Mouse (Mus musculus): ENCODE data around the gene Ceacam20.
"Not testable (repeated sequence)": the region's sequence is repeated elsewhere in the genome, so short reads cannot be mapped to it uniquely, and the experiment has no call there.

The Ceacam20 gene

GRCm38 (mm10) chr7:19950589-19950988, 14.6 kb upstream of the Ceacam20 start, which contains the start of gene Igsf23:
Igsf23 (minus strand) TSS chr7:19950756.
- DNase-seq: no peak

GRCm38 (mm10) chr7:19952320-19952986, 12.8 kb upstream of the Ceacam20 start:
- no peak for DNase-seq

- no peak for DNase-seq
These were observed 12.2 kb upstream of the Ceacam20 start for GRCm38 (mm10) chr7:19953054-19953453.

GRCm38 (mm10) chr7:19955861-19956260, 9.4 kb upstream of the Ceacam20 start:
- DNase-seq: no peak

GRCm38 (mm10) chr7:19956341-19956781, 8.9 kb upstream of the Ceacam20 start:
- DNase-seq: peak; percentile 49

GRCm38 (mm10) chr7:19962423-19962822, 2.8 kb upstream of the Ceacam20 start:
- DNase-seq: no peak

- DNase-seq: no peak
These were observed 3.9 kb downstream of the Ceacam20 start for GRCm38 (mm10) chr7:19969106-19969505.

- DNase-seq: no peak
These were observed 4.4 kb downstream of the Ceacam20 start for GRCm38 (mm10) chr7:19969541-19970090.

GRCm38 (mm10) chr7:19970196-19970595, 5.0 kb downstream of the Ceacam20 start:
- no peak for DNase-seq

- no peak for DNase-seq
These were observed 6.3 kb downstream of the Ceacam20 start for GRCm38 (mm10) chr7:19971516-19971915.

- not testable (repeated sequence) for DNase-seq
These were observed 26.0 kb downstream of the Ceacam20 start, which contains the start of gene Nlrp9b for GRCm38 (mm10) chr7:19991165-19991564. Nlrp9b (plus strand) TSS chr7:19991465.

- DNase-seq: not testable (repeated sequence)
These were observed 31.5 kb downstream of the Ceacam20 start for GRCm38 (mm10) chr7:19996721-19997120.

- no peak for DNase-seq
These were observed 44.8 kb downstream of the Ceacam20 start for GRCm38 (mm10) chr7:20009987-20010386.
